Mouse (Mus musculus): ENCODE results near the gene Gm4724.
"Not testable (repeated sequence)": the region's sequence is repeated elsewhere in the genome, so short reads cannot be mapped to it uniquely, and the experiment has no call there.

The Gm4724 gene

DNA sequence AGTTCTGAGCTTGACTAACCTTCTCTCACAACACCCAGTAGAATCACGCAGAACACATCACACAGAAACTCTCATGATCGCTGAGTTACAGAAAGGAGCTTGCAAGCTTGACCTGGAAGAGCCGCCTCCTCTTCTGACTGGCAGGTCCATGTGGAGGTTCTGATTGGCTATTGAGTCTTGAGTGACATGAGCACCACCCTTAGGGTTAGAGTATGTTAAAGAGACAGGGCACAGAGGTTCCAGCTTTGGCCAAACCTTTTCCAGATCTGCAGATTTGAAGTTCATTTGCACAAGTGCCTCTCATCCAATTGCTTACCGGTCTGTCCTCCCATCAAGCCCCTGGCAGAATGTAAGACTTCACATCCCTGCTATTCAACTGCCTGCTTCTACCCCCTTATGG, at the start of gene Gm4724:
Gm4724 (minus strand) TSS at position 101 of the 400 bp plus-strand sequence.
- not testable (repeated sequence) for DNase-seq

DNA sequence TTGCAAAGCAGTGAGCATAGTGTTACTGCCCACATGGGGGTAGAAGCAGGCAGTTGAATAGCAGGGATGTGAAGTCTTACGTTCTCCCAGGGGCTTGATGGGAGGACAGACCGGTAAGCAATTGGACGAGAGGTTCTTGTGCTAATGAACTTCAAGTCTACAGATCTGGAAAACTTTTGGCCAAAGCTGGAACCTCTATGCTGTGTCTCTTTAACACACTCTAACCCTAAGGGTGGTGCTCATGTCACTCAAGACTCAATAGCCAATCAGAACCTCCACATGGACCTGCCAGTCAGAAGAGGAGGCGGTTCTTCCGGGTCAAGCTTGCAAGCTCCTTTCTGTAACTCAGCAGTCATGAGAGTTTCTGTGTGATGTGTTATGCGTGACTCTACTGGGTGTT, 34.1 kb upstream of the Gm4724 start, which contains the start of gene Zfp965:
Zfp965 (plus strand) TSS at position 301 of the 400 bp plus-strand sequence.
- DNase-seq = not testable (repeated sequence)
